Mouse (Mus musculus) urinary bladder, postnatal 10 days (tissue): ENCODE results near the gene Fkbp1a.

ENCODE experiments used
- DNase-seq: peaks from one replicate; pipeline ENCODE4 v3.0.0; 2022; ENCODE audit warnings: low spot score

Fkbp1a gene

GRCm38 (mm10) chr2:151542323-151543062, at the start of gene Fkbp1a:
Gene Fkbp1a, plus strand, starts transcription at chr2:151542483.
- peak; percentile 85 for DNase-seq

GRCm38 (mm10) chr2:151494035-151494803, 48.1 kb upstream of the Fkbp1a start, which contains the start of gene Nsfl1c:
Gene Nsfl1c, plus strand, starts transcription at chr2:151494182.
- peak; percentile 94 for DNase-seq

- DNase-seq = no peak
These were observed 43.9 kb upstream of the Fkbp1a start for GRCm38 (mm10) chr2:151498358-151498757.

GRCm38 (mm10) chr2:151500442-151501007, 41.8 kb upstream of the Fkbp1a start:
- no peak for DNase-seq

- no peak for DNase-seq
These were observed 38.1 kb upstream of the Fkbp1a start for GRCm38 (mm10) chr2:151504226-151504625.

- no peak for DNase-seq
These were observed 30.1 kb upstream of the Fkbp1a start for GRCm38 (mm10) chr2:151512199-151512598.

GRCm38 (mm10) chr2:151513525-151514285, 28.6 kb upstream of the Fkbp1a start:
- no peak for DNase-seq

- DNase-seq = no peak
These were observed 23.3 kb upstream of the Fkbp1a start for GRCm38 (mm10) chr2:151519000-151519399.

- no peak for DNase-seq
These were observed 17.8 kb upstream of the Fkbp1a start for GRCm38 (mm10) chr2:151524324-151525041.

GRCm38 (mm10) chr2:151525520-151525919, 16.8 kb upstream of the Fkbp1a start:
- DNase-seq = no peak

- DNase-seq = no peak
These were observed 14.2 kb upstream of the Fkbp1a start for GRCm38 (mm10) chr2:151528066-151528465.

- no peak for DNase-seq
These were observed 13.1 kb upstream of the Fkbp1a start for GRCm38 (mm10) chr2:151529169-151529568.

- no peak for DNase-seq
These were observed 11.7 kb upstream of the Fkbp1a start for GRCm38 (mm10) chr2:151530378-151531230.

- DNase-seq = no peak
These were observed 8.7 kb upstream of the Fkbp1a start for GRCm38 (mm10) chr2:151533632-151534031.

GRCm38 (mm10) chr2:151535961-151536617, 6.2 kb upstream of the Fkbp1a start:
- DNase-seq = no peak

- DNase-seq = no peak
These were observed 5.7 kb upstream of the Fkbp1a start for GRCm38 (mm10) chr2:151536618-151536974.

- no peak for DNase-seq
These were observed 3.6 kb upstream of the Fkbp1a start for GRCm38 (mm10) chr2:151538646-151539045.

- DNase-seq = no peak
These were observed 996 bp downstream of the Fkbp1a start for GRCm38 (mm10) chr2:151543063-151543895.

GRCm38 (mm10) chr2:151544673-151545072, 2.4 kb downstream of the Fkbp1a start:
- DNase-seq = no peak
